Mouse (Mus musculus) hindbrain, embryonic 11.5 days (tissue): ENCODE measurements at regions not wholly inside any gene's neighbourhood (a gene's known extent, or its start where the extent isn't known, plus 50 kb on each side); places are given as distances from the start of the nearest gene placed in this dataset.

Source experiments
- ATAC-seq: fragments of 200-750 bp; cut with Nextera tagmentation; 2 replicates; pipeline ENCODE4 v1.8.0; 2017; ENCODE audit warnings: mild to moderate bottlenecking, moderate TSS enrichment, moderate library complexity; ENCODE audit not compliant: low FRiP score
- DNase-seq: peaks from one replicate; pipeline ENCODE4 v3.0.0-alpha.2; 2015; ENCODE audit warnings: low spot score
- H3K27ac ChIP-seq: fragments of 300-500 bp; sonication (generic); 2 replicates; pipeline ENCODE4 v1.5.1; 2014; ENCODE audit warnings: mild to moderate bottlenecking, low read depth, low read length
- H3K27me3 ChIP-seq: fragments of 300-500 bp; sonication (generic); 2 replicates; pipeline ENCODE4 v1.6.1; 2014; ENCODE audit warnings: mild to moderate bottlenecking, low read length, moderate library complexity, mixed read lengths; ENCODE audit not compliant: control insufficient read depth, insufficient read depth
- H3K36me3 ChIP-seq: fragments of 300-500 bp; sonication (generic); 2 replicates; pipeline ENCODE4 v1.6.1; 2014; ENCODE audit warnings: mild to moderate bottlenecking, low read length, moderate library complexity, mixed read lengths; ENCODE audit not compliant: control insufficient read depth, insufficient read depth
- H3K4me1 ChIP-seq: fragments of 300-500 bp; sonication (generic); replicated peaks from 2 replicates; pipeline ENCODE4 v1.6.1; 2014; ENCODE audit warnings: low read length, mixed read lengths; ENCODE audit not compliant: control insufficient read depth, insufficient read depth
- H3K4me2 ChIP-seq: fragments of 300-500 bp; sonication (generic); replicated peaks from 2 replicates; pipeline ENCODE4 v1.6.1; 2014; ENCODE audit warnings: mild to moderate bottlenecking, low read depth, low read length
- H3K4me3 ChIP-seq: fragments of 300-500 bp; sonication (generic); 2 replicates; pipeline ENCODE4 v1.5.1; 2014; ENCODE audit warnings: low read depth, low read length
- H3K9ac ChIP-seq: fragments of 300-500 bp; sonication (generic); 2 replicates; pipeline ENCODE4 v1.6.1; 2014; ENCODE audit warnings: low read depth, low read length
- H3K9me3 ChIP-seq: fragments of 300-500 bp; sonication (generic); 2 replicates; pipeline ENCODE4 v1.6.1; 2016; ENCODE audit warnings: low read length; ENCODE audit not compliant: control insufficient read depth
- WGBS: fragments of 180-500 bp; shearing (Covaris S2); extraction: QIAGEN DNeasy Blood & Tissue Kit; methylation state at CpG from one replicate; pipeline ENCODE4 v1.1.7; 2014; 5-methylcytosine and 5-hydroxymethylcytosine counted together

GRCm38 (mm10) chr10:72923611-72924010 is 175.5 kb upstream of the Pcdh15 start:
- Histone ChIP-seq H3K9me3 (no peaks in the 10 kb centered on the region), H3K27me3 (no peaks in the 10 kb centered on the region), H3K4me2 (no peak overlapping the region), H3K27ac (no peak overlapping the region), H3K4me1 (no peaks in the 10 kb centered on the region), H3K36me3 (no peaks in the 10 kb centered on the region), H3K9ac (no peak overlapping the region), H3K4me3 (no peak overlapping the region)
- ATAC-seq = no peak
- no peak for DNase-seq
- WGBS = 91% methylated on average over 2 of the region's 2 CpGs

- no peak overlapping the region for H3K4me3 ChIP-seq
- DNase-seq = no peak
- no peak overlapping the region for H3K27ac ChIP-seq
- no peak overlapping the region for H3K9ac ChIP-seq
- H3K36me3 ChIP-seq = no peaks in the 10 kb centered on the region
- 67% methylated on average over 3 of the region's 3 CpGs for WGBS
- H3K9me3 ChIP-seq = no peaks in the 10 kb centered on the region
- ATAC-seq = no peak
- H3K27me3 ChIP-seq = no peaks in the 10 kb centered on the region
- H3K4me1 ChIP-seq = no peaks in the 10 kb centered on the region
- no peak overlapping the region for H3K4me2 ChIP-seq
Observed at GRCm38 (mm10) chr10:72956957-72957356, 142.2 kb upstream of the Pcdh15 start.

GRCm38 (mm10) chr10:72960051-72960450 is 139.1 kb upstream of the Pcdh15 start:
- H3K4me3 ChIP-seq = no peak overlapping the region
- no peaks in the 10 kb centered on the region for H3K4me1 ChIP-seq
- no peak for DNase-seq
- no peaks in the 10 kb centered on the region for H3K27me3 ChIP-seq
- ATAC-seq = no peak
- 50% methylated on average over 3 of the region's 3 CpGs for WGBS
- H3K9me3 ChIP-seq = no peaks in the 10 kb centered on the region
- H3K4me2 ChIP-seq = no peak overlapping the region
- no peak overlapping the region for H3K9ac ChIP-seq
- no peak overlapping the region for H3K27ac ChIP-seq
- H3K36me3 ChIP-seq = no peaks in the 10 kb centered on the region

GRCm38 (mm10) chr10:72981359-72981758 is 117.8 kb upstream of the Pcdh15 start:
- H3K4me2 ChIP-seq = no peak overlapping the region
- H3K4me1 ChIP-seq = no peaks in the 10 kb centered on the region
- 30% methylated on average over 1 of the region's 1 CpGs for WGBS
- H3K27ac ChIP-seq = no peak overlapping the region
- H3K36me3 ChIP-seq = no peaks in the 10 kb centered on the region
- H3K27me3 ChIP-seq = no peaks in the 10 kb centered on the region
- no peaks in the 10 kb centered on the region for H3K9me3 ChIP-seq
- DNase-seq (no peak), ATAC-seq (no peak)
- H3K4me3 ChIP-seq = no peak overlapping the region
- no peak overlapping the region for H3K9ac ChIP-seq

GRCm38 (mm10) chr10:72988355-72988754 is 110.8 kb upstream of the Pcdh15 start:
- Histone ChIP-seq H3K4me3 (no peak overlapping the region), H3K4me2 (no peak overlapping the region), H3K9ac (no peak overlapping the region), H3K4me1 (no peaks in the 10 kb centered on the region), H3K27me3 (no peaks in the 10 kb centered on the region), H3K9me3 (no peaks in the 10 kb centered on the region), H3K27ac (no peak overlapping the region), H3K36me3 (no peaks in the 10 kb centered on the region)
- DNase-seq (no peak), ATAC-seq (no peak)

GRCm38 (mm10) chr10:73010897-73011296 is 88.2 kb upstream of the Pcdh15 start:
- Histone ChIP-seq H3K4me3 (no peak overlapping the region), H3K9me3 (no peaks in the 10 kb centered on the region), H3K27me3 (no peaks in the 10 kb centered on the region), H3K27ac (no peak overlapping the region), H3K4me2 (no peak overlapping the region), H3K36me3 (no peaks in the 10 kb centered on the region), H3K4me1 (no peaks in the 10 kb centered on the region), H3K9ac (no peak overlapping the region)
- ATAC-seq (0 out of 2 replicates have a peak, but pooled peaks have one; percentile 22), DNase-seq (peak; percentile 6)
- 73% methylated on average over 3 of the region's 3 CpGs for WGBS

GRCm38 (mm10) chr10:73011874-73012273 is 87.3 kb upstream of the Pcdh15 start:
- ATAC-seq = no peak
- no peaks in the 10 kb centered on the region for H3K27me3 ChIP-seq
- H3K4me2 ChIP-seq = no peak overlapping the region
- peak; percentile 22 for DNase-seq
- no peak overlapping the region for H3K9ac ChIP-seq
- H3K9me3 ChIP-seq = no peaks in the 10 kb centered on the region
- no peaks in the 10 kb centered on the region for H3K36me3 ChIP-seq
- 61% methylated on average over 5 of the region's 5 CpGs for WGBS
- H3K4me1 ChIP-seq = no peaks in the 10 kb centered on the region
- no peak overlapping the region for H3K4me3 ChIP-seq
- H3K27ac ChIP-seq = no peak overlapping the region

- no peaks in the 10 kb centered on the region for H3K4me1 ChIP-seq
- H3K9me3 ChIP-seq = no peaks in the 10 kb centered on the region
- DNase-seq = no peak
- H3K4me3 ChIP-seq = no peak overlapping the region
- no peak overlapping the region for H3K9ac ChIP-seq
- H3K36me3 ChIP-seq = no peaks in the 10 kb centered on the region
- WGBS = 85% methylated on average over 2 of the region's 2 CpGs
- H3K27me3 ChIP-seq = no peaks in the 10 kb centered on the region
- ATAC-seq = no peak
- H3K27ac ChIP-seq = no peak overlapping the region
- no peak overlapping the region for H3K4me2 ChIP-seq
Observed at GRCm38 (mm10) chr10:73037476-73037875, 61.7 kb upstream of the Pcdh15 start.

GRCm38 (mm10) chr10:73039551-73039950 is 59.6 kb upstream of the Pcdh15 start:
- no peak overlapping the region for H3K27ac ChIP-seq
- H3K9ac ChIP-seq = no peak overlapping the region
- DNase-seq = no peak
- no peaks in the 10 kb centered on the region for H3K4me1 ChIP-seq
- no peaks in the 10 kb centered on the region for H3K9me3 ChIP-seq
- H3K27me3 ChIP-seq = no peaks in the 10 kb centered on the region
- WGBS = 45% methylated on average over 1 of the region's 1 CpGs
- H3K4me2 ChIP-seq = no peak overlapping the region
- no peak for ATAC-seq
- no peak overlapping the region for H3K4me3 ChIP-seq
- no peaks in the 10 kb centered on the region for H3K36me3 ChIP-seq
